18 mouse cellular contexts compared by ENCODE assay signal in the genomic region with DNA sequence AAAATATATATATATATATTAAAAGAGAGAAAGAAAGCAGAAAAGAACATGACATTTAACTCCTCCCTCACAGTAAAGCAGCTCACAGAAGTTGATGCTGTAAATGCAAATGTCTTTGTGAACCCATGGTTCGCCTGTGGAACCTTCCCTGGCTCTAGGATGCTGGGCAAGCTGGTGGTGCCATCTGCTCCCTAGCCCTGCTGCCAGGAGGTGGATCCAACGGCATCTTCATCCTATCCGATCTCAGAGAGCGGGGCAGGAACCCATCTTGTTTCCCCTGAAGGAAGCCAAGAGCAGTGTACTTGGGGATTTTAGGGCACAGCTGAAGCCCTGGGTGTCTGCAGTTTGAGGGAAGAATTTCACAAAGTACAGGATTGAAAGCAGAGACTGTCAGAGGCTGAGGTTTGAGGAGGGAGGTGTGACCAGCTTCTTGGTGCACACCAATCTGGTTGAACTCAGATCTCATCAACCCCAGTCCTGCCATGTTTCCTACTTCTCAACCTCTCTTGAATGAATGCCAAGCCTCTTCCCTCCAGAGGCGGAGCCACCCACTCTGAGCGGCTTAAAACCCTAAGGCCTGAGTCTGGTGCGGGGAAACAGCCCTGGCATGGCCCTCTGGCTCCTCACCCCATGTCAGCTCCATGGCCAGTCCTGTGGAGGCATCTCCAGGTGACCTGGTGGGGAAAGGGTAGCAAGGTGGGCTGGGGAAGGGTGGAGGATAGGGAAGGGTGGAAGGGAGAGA. TPM values are rescaled to one million over a fixed set of nuclear protein-coding genes. Genes with fewer than 3 reads are reported as not detected.
A peak's percentile ranks its signal among the peaks of the same experiment; 100 is the strongest.
DNase-seq lines count a peak whose midpoint lies in the region; ATAC-seq and TF ChIP-seq lines count a peak whose summit lies in the region.
"Had no signal": no experiment of that assay in that cellular context is flagged by ENCODE, and none has a peak within 500 bp of the region (broad histone marks: within the 10 kb centered on the region; RNA-seq: fewer than 3 reads in every experiment).

Gene Sebox, plus strand, starts transcription at position 539 of the 742 bp plus-strand sequence.

- intact Hi-C loops in left cerebral cortex, postnatal 4 days (cut with DNase I) = no loop called here

- no peaks in the 10 kb centered on the region for H3K4me1 ChIP-seq in heart, embryonic 12.5 days (replicated peaks)

- no peak for TF ChIP-seq CTCF in brain, embryonic 14.5 days (IDR thresholded peaks at IDR 0.05; ENCODE audit: borderline replicate concordance, extremely low read depth, insufficient read depth, insufficient read length)

- peak; percentile 77 for DNase-seq in left cerebral cortex, postnatal 4 days
- no peak for DNase-seq in left cerebral cortex, adult 18-20 months (ENCODE audit: low spot score in 2 of 2)
- peak; percentile 67 for DNase-seq in brain, embryonic 14.5 days (ENCODE audit: low read depth)
- peak; percentile 85 for DNase-seq in cerebellum, adult 8-10 months
- DNase-seq in layer of hippocampus, adult 9-11 months = peak; percentile 77
- DNase-seq in right cerebral cortex, postnatal 4 days = no peak
- DNase-seq: gastrocnemius, adult 2 months; heart, postnatal 36 days; liver; right cerebral cortex, postnatal 25 days had no signal

- H3K36me3 ChIP-seq in heart, embryonic 12.5 days = peaks cover 21% of the 10 kb centered on the region

- ATAC-seq in heart, embryonic 12.5 days (ENCODE audit: insufficient number of reproducible peaks, low FRiP score) = no peak
- ATAC-seq: Patski had no signal

- peaks cover 48% of the 10 kb centered on the region for H3K27me3 ChIP-seq in heart, embryonic 12.5 days (replicated peaks)

- TF ChIP-seq POLR2A in brain, embryonic 14.5 days (IDR thresholded peaks at IDR 0.05; ENCODE audit: borderline replicate concordance, extremely low read depth, insufficient read depth, insufficient read length, poor library complexity, severe bottlenecking) = no peak

- H3K4me3 ChIP-seq in heart, embryonic 12.5 days = no peak within 1 kb of the TSS
- H3K4me3 ChIP-seq: erythroblast, embryonic 14.5 days; heart, embryonic 10.5 days; megakaryocyte, embryonic 14.5 days had no signal

- H3K4me2 ChIP-seq in heart, embryonic 12.5 days = no peak within 1 kb of the TSS

- H3K9ac ChIP-seq in heart, embryonic 12.5 days = no peak within 1 kb of the TSS

- WGBS in heart, embryonic 12.5 days = 65% methylated on average over 7 of the region's 7 CpGs

- no peak within 1 kb of the TSS for H3K27ac ChIP-seq in heart, embryonic 12.5 days (ENCODE audit: poor library complexity, severe bottlenecking)
- H3K27ac ChIP-seq: gastrocnemius, adult 2 months; heart, embryonic 10.5 days had no signal

- no peaks in the 10 kb centered on the region for H3K9me3 ChIP-seq in heart, embryonic 12.5 days (replicated peaks)
- H3K9me3 ChIP-seq: heart, embryonic 10.5 days; megakaryocyte, embryonic 14.5 days had no signal

RNA-seq across cellular contexts. Expression of gene Sebox, which starts in this region (rescaled TPM):
- total RNA-seq in left cerebral cortex, postnatal 4 days (2021) = under 1 TPM; 0.26 to 0.30 TPM
- total RNA-seq in left cerebral cortex, adult 18-20 months (2021) = under 1 TPM; 0.49 to 0.93 TPM
- 0.15 and 0.32 TPM in 2 replicates for polyA plus RNA-seq in brain, embryonic 14.5 days (2012; rRNA removed)
- polyA plus RNA-seq in heart, embryonic 12.5 days (2016; fragmentation: Nextera tagmentation; extraction: Ambion mirVana) = not detected in 2 replicates
- total RNA-seq: CH12.LX; gastrocnemius, adult 2 months; heart, postnatal 36 days had no signal
- polyA plus RNA-seq: erythroblast, embryonic 14.5 days; heart, embryonic 10.5 days; kidney, embryonic 14.5 days; lung, embryonic 16.5 days; Patski had no signal

Comparison
In these comparisons a context has a peak if more than half of its experiments do, and no peak if none do; other contexts are left out.
1. Peak in DNase-seq in left cerebral cortex, postnatal 4 days; RNA of the gene not detected or under 1 TPM.
2. Peak in DNase-seq in brain, embryonic 14.5 days; RNA of the gene not detected or under 1 TPM.
3. DNase-seq: peak in cerebellum, adult 8-10 months (single experiment) and layer of hippocampus, adult 9-11 months (single experiment); none in left cerebral cortex, adult 18-20 months (0 of 2) and right cerebral cortex, postnatal 4 days (single experiment).